Mouse (Mus musculus) B cell, adult (primary cell): ENCODE results near the gene Cpb1. TPM values are rescaled to one million over a fixed set of nuclear protein-coding genes. Genes with fewer than 3 reads are reported as not detected.

Experiments
- total RNA-seq: library from RNA; stranded (reverse); gene quantifications from 4 replicates; pipeline ENCODE4 v1.2.4, GENCODE M21; 2023; ENCODE audit not compliant: inconsistent age

Gene Cpb1
- 0.35 to 0.84 TPM in 2 of 4 replicates, not detected in the others for total RNA-seq

DNA sequence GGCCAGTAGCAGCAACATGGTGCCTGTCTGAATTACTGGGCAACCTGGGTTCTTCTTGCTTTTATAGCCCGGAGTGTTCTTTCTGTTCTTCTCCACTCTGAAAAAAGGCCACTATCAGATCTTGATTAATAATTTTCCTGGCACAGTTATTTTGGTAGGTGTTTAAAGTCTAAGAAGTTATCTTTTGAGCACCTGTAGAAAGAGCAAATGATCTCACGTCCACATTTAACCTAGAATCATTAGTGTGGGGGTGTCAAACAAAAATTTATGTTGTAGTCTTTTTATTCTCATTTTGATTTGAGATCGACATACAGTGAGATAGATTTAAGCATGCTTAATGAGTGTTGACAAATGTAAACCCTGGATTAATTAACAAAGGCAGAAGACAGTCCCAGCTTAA lies at the start of gene Cpb1:
Cpb1 (minus strand) TSS at position 101 of the 400 bp plus-strand sequence.

DNA sequence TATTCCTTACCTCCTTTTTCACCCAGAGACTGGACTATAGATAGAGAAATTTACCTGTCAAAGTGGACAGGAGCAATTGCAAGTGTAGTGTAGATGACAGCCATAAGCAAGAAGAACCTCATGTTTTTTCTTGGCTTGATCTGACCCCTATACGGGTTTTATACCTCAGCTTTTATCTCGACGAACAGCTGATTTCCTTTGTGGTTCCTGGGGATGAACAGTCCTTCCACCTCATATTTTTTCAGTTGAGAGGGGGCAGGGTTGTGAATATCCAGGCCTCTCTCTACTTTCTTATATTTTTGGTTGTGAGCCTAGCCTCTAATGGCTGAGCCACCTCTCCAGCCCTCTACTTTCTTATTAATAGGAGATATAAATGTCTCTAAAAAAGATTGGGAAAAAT lies 33.5 kb downstream of the Cpb1 start, which contains the start of gene Cpa3:
Cpa3 (minus strand) TSS at position 132 of the 400 bp plus-strand sequence.

Other genes starting within 250 kb of the Cpb1 start
- 127 to 139 TPM (median 135 TPM) in 4 replicates for gene Hps3, start 240.4 kb downstream of the Cpb1 start, total RNA-seq
- gene Hltf, start 217.9 kb downstream of the Cpb1 start, total RNA-seq = 58.0 to 71.0 TPM (median 62.8 TPM) in 4 replicates
- gene Gyg, start 120.4 kb downstream of the Cpb1 start, total RNA-seq = 19.7 to 25.8 TPM (median 23.8 TPM) in 4 replicates
- 0.58 TPM in 1 of 4 replicates, not detected in the others for gene Cpa3, start 33.6 kb downstream of the Cpb1 start, total RNA-seq
- not detected in 4 replicates for gene Agtr1b, start 91.4 kb upstream of the Cpb1 start, total RNA-seq